Mouse (Mus musculus) thymus, postnatal 25 days (tissue): ENCODE data around the gene Zbtb43.

Experiments used
- DNase-seq: peaks from one replicate; pipeline ENCODE4 v3.0.0; 2022

Zbtb43 gene

GRCm38 (mm10) chr2:33452721-33453120 lies 15.6 kb downstream of the Zbtb43 start:
- no peak for DNase-seq

GRCm38 (mm10) chr2:33452140-33452539 lies 16.2 kb downstream of the Zbtb43 start:
- no peak for DNase-seq

- no peak for DNase-seq
Measured at GRCm38 (mm10) chr2:33451038-33451978, 17.1 kb downstream of the Zbtb43 start.

- DNase-seq = no peak
Measured at GRCm38 (mm10) chr2:33449119-33449873, 19.1 kb downstream of the Zbtb43 start.

GRCm38 (mm10) chr2:33446796-33447195 lies 21.6 kb downstream of the Zbtb43 start:
- no peak for DNase-seq

GRCm38 (mm10) chr2:33445741-33446140 lies 22.6 kb downstream of the Zbtb43 start:
- no peak for DNase-seq

- DNase-seq = no peak
Measured at GRCm38 (mm10) chr2:33444862-33445261, 23.5 kb downstream of the Zbtb43 start.

- DNase-seq = no peak
Measured at GRCm38 (mm10) chr2:33444358-33444757, 24.0 kb downstream of the Zbtb43 start.

- DNase-seq = no peak
Measured at GRCm38 (mm10) chr2:33442701-33443100, 25.7 kb downstream of the Zbtb43 start.

- DNase-seq = no peak
Measured at GRCm38 (mm10) chr2:33440893-33441292, 27.5 kb downstream of the Zbtb43 start.

- no peak for DNase-seq
Measured at GRCm38 (mm10) chr2:33439980-33440670, 28.2 kb downstream of the Zbtb43 start.

- DNase-seq = no peak
Measured at GRCm38 (mm10) chr2:33439471-33439881, 28.9 kb downstream of the Zbtb43 start.

- no peak for DNase-seq
Measured at GRCm38 (mm10) chr2:33438377-33438776, 30.0 kb downstream of the Zbtb43 start.

GRCm38 (mm10) chr2:33437184-33437583 lies 31.2 kb downstream of the Zbtb43 start:
- no peak for DNase-seq

GRCm38 (mm10) chr2:33436035-33436580 lies 32.3 kb downstream of the Zbtb43 start:
- DNase-seq = no peak

GRCm38 (mm10) chr2:33435036-33435650 lies 33.2 kb downstream of the Zbtb43 start:
- DNase-seq = no peak

- DNase-seq = peak; percentile 51
Measured at GRCm38 (mm10) chr2:33432877-33433276, 35.5 kb downstream of the Zbtb43 start.

GRCm38 (mm10) chr2:33430771-33431699 lies 37.3 kb downstream of the Zbtb43 start, which contains the start of gene Zbtb34:
Gene Zbtb34, minus strand, starts transcription at chr2:33431324.
- DNase-seq = peak; percentile 73

- peak; percentile 14 for DNase-seq
Measured at GRCm38 (mm10) chr2:33430081-33430770, 38.1 kb downstream of the Zbtb43 start.

- DNase-seq = peak; percentile 61
Measured at GRCm38 (mm10) chr2:33429339-33429738, 39.0 kb downstream of the Zbtb43 start.
